Mouse (Mus musculus) G1E (cell line): ENCODE results near the gene Drap1. TPM values are rescaled to one million over a fixed set of nuclear protein-coding genes. Genes with fewer than 3 reads are reported as not detected.

Source experiments
- ATAC-seq: 2 replicates; pipeline ENCODE4 v1.8.0; 2016; ENCODE audit warnings: mild to moderate bottlenecking; ENCODE audit not compliant: insufficient number of reproducible peaks, poor library complexity, low FRiP score, severe bottlenecking; ENCODE audit errors: extremely low read depth
- DNase-seq: peaks from one replicate; pipeline ENCODE4 v3.0.0; 2012; ENCODE audit warnings: low spot score
- H3K27me3 ChIP-seq: 2 replicates; pipeline ENCODE4 v1.6.1; 2012; ENCODE audit warnings: mild to moderate bottlenecking, low read length, inconsistent platforms; ENCODE audit not compliant: insufficient read depth
- H3K36me3 ChIP-seq: replicated peaks from 2 replicates; pipeline ENCODE3; 2012; ENCODE audit warnings: mild to moderate bottlenecking, inconsistent platforms
- H3K4me1 ChIP-seq: 2 replicates; pipeline ENCODE4 v1.6.1; 2012; ENCODE audit warnings: low read depth, low read length, inconsistent platforms, mixed read lengths; ENCODE audit not compliant: insufficient read depth
- H3K4me3 ChIP-seq: 2 replicates; pipeline ENCODE4 v1.5.1; 2012; ENCODE audit warnings: low read depth, mild to moderate bottlenecking, inconsistent platforms, low read length, moderate library complexity, mixed read lengths
- H3K9me3 ChIP-seq: replicated peaks from 2 replicates; pipeline ENCODE4 v1.6.1; 2012; ENCODE audit warnings: inconsistent platforms
- CTCF ChIP-seq: IDR thresholded peaks from 2 replicates; pipeline ENCODE4 v1.5.1; 2012; ENCODE audit warnings: low read depth, low read length, inconsistent platforms, mixed read lengths
- GATA1 ChIP-seq: IDR thresholded peaks from 2 replicates; pipeline ENCODE4 v1.6.1; 2012; ENCODE audit warnings: borderline replicate concordance, low read length, inconsistent platforms, mixed read lengths
- GATA2 ChIP-seq: IDR thresholded peaks from 2 replicates; pipeline ENCODE4 v1.6.1; 2012; ENCODE audit warnings: low read depth, low read length, inconsistent platforms, borderline replicate concordance
- POLR2AphosphoS5 ChIP-seq: IDR thresholded peaks from 2 replicates; pipeline ENCODE4 v1.6.1; 2012; ENCODE audit warnings: low read depth, low read length, inconsistent platforms; ENCODE audit not compliant: insufficient replicate concordance
- TAL1 ChIP-seq: conservative IDR thresholded peaks from 2 replicates; pipeline ENCODE4 v1.6.1; 2012; ENCODE audit warnings: low read depth, low read length, inconsistent platforms, mixed read lengths
- polyA plus RNA-seq: library from polyadenylated mRNA; stranded (reverse); fragments of >175 nt; gene quantifications from 2 replicates; pipeline ENCODE4 v1.2.3, GENCODE M21; 2012
- total RNA-seq, 2 experiments: library from RNA; stranded (forward) in 1 of 2; stranded (reverse) in 1 of 2; fragments of 200-1000 nt in 1 of 2; fragments of >200 nt in 1 of 2; fragmentation: Nextera tagmentation in 1 of 2; gene quantifications; 2 replicates each; pipeline ENCODE4 v1.2.3; 2014 to 2017

Gene Drap1
- total and polyA plus RNA-seq, 3 experiments: 46.0 to 305 (median 81.5) TPM

DNA sequence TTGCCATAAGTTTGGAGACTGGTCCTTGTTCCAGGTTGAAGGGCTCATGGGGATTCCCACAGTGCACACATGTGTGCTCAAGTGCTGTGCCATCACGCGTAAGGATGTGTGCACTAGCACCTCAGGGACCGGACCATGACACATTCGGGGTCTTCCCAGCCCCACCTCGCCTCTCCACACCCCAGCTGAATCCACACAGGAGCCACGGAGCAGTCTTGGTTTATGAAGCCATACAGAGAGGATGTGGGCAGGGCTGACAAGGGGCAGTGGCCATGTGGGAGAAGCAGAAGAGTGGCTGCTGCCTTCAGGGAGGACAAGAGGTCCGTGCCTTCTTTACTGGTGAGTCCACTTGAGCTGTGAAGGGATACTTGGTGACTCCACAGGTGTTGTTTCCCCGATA, 40.3 kb upstream of the Drap1 start:
- no peak for DNase-seq
- H3K4me3 ChIP-seq: no peak overlapping the region
- H3K9me3 ChIP-seq: no peaks in the 10 kb centered on the region
- H3K36me3 ChIP-seq: peaks cover 72% of the 10 kb centered on the region
- TF ChIP-seq TAL1 (no peak), POLR2AphosphoS5 (no peak), GATA1 (no peak), CTCF (no peak), GATA2 (no peak)
- peaks cover 3% of the 10 kb centered on the region for H3K27me3 ChIP-seq
- ATAC-seq: no peak
- H3K4me1 ChIP-seq: peaks cover 40% of the 10 kb centered on the region

DNA sequence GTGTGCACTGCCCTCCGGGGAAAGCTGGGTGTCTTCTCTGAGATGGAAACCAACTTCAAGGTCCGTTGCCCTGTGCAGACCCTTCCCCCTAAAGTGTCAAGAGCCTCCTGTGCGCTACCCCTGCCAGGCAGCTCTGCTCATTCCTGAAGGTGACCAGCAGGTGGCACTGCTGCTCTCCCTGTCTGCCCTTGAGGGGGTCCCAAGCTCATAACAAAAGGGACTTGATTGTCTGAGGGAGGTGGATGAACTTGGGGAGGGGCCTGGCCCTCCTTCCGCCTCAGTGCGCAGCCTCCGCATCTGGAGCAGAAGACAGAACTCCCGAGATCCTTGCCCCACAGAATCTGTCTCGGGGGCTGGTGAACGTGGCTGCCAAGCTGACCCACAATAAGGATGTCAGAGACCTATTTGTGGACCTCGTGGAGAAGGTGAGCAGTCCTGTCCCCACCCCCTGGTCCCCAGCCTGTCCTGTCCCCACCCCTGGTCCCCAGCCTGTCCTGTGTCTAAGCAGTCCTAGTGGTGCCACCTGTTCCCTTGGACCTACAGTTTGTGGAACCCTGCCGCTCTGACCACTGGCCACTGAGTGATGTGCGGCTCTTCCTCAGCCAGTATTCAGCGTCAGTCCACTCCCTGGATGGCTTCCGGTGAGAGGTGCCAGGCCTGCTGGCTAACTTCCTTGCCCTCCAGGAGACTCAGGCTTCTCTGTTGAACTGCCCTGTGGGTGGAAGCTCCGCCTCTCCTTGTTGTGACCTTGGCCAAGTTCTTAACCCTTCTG, 39.2 kb upstream of the Drap1 start:
- Histone ChIP-seq H3K36me3 (peaks cover 72% of the 10 kb centered on the region), H3K27me3 (no peaks in the 10 kb centered on the region), H3K4me1 (peaks cover 50% of the 10 kb centered on the region), H3K9me3 (no peaks in the 10 kb centered on the region), H3K4me3 (no peak overlapping the region)
- ATAC-seq (no peak), DNase-seq (no peak)
- TF ChIP-seq CTCF: peak; percentile 89
- no peak for TF ChIP-seq TAL1
- TF ChIP-seq GATA1: no peak

GRCm38 (mm10) chr19:5463212-5463611, 38.4 kb upstream of the Drap1 start:
- Histone ChIP-seq H3K9me3 (no peaks in the 10 kb centered on the region), H3K4me3 (no peak overlapping the region), H3K27me3 (no peaks in the 10 kb centered on the region), H3K36me3 (peaks cover 70% of the 10 kb centered on the region), H3K4me1 (peaks cover 52% of the 10 kb centered on the region)
- DNase-seq (no peak), ATAC-seq (no peak)
- TF ChIP-seq GATA1: no peak

- Histone ChIP-seq H3K4me3 (peak overlapping the region; percentile 88; the same call in 1 of the 2 replicates), H3K9me3 (no peaks in the 10 kb centered on the region), H3K27me3 (no peaks in the 10 kb centered on the region), H3K4me1 (peaks cover 60% of the 10 kb centered on the region), H3K36me3 (peaks cover 54% of the 10 kb centered on the region)
- ATAC-seq (no peak), DNase-seq (no peak)
- TF ChIP-seq CTCF: no peak
- no peak for TF ChIP-seq POLR2AphosphoS5
- TF ChIP-seq TAL1: no peak
- no peak for TF ChIP-seq GATA1
Measured at GRCm38 (mm10) chr19:5461411-5461810, 36.6 kb upstream of the Drap1 start.

GRCm38 (mm10) chr19:5460465-5460911, 35.7 kb upstream of the Drap1 start, which contains the start of gene Fibp:
Fibp (plus strand) TSS chr19:5460615.
- Histone ChIP-seq H3K4me1 (peaks cover 69% of the 10 kb centered on the region), H3K27me3 (no peaks in the 10 kb centered on the region), H3K36me3 (peaks cover 54% of the 10 kb centered on the region), H3K9me3 (no peaks in the 10 kb centered on the region), H3K4me3 (peak within 1 kb of the TSS; percentile 88)
- TF ChIP-seq CTCF (no peak), TAL1 (no peak), GATA1 (no peak), POLR2AphosphoS5 (no peak), GATA2 (no peak)
- peak; percentile 64 for DNase-seq
- ATAC-seq: 0 out of 2 replicates have a peak, but pooled peaks have one; percentile 11

GRCm38 (mm10) chr19:5459896-5460295, 35.1 kb upstream of the Drap1 start:
- Histone ChIP-seq H3K27me3 (no peaks in the 10 kb centered on the region), H3K4me3 (peak overlapping the region; percentile 88), H3K36me3 (peaks cover 54% of the 10 kb centered on the region), H3K4me1 (peaks cover 75% of the 10 kb centered on the region), H3K9me3 (no peaks in the 10 kb centered on the region)
- TF ChIP-seq GATA2: no peak
- no peak for TF ChIP-seq CTCF
- TF ChIP-seq POLR2AphosphoS5: no peak
- no peak for TF ChIP-seq TAL1
- TF ChIP-seq GATA1: no peak
- ATAC-seq (no peak), DNase-seq (no peak)

- Histone ChIP-seq H3K9me3 (no peaks in the 10 kb centered on the region), H3K27me3 (no peaks in the 10 kb centered on the region), H3K4me3 (no peak overlapping the region), H3K4me1 (peaks cover 80% of the 10 kb centered on the region), H3K36me3 (peaks cover 54% of the 10 kb centered on the region)
- TF ChIP-seq GATA1 (no peak), CTCF (no peak), TAL1 (no peak), GATA2 (no peak), POLR2AphosphoS5 (no peak)
- DNase-seq: no peak
- no peak for ATAC-seq
Measured at GRCm38 (mm10) chr19:5459019-5459418, 34.2 kb upstream of the Drap1 start.
